Mouse (Mus musculus) hindbrain, embryonic 16.5 days (tissue): ENCODE measurements around the gene Tardbp. TPM values are rescaled to one million over a fixed set of nuclear protein-coding genes. Genes with fewer than 3 reads are reported as not detected.

Experiments
- ATAC-seq: fragments of 200-750 bp; cut with Nextera tagmentation; 2 replicates; pipeline ENCODE4 v1.8.0; 2017; ENCODE audit warnings: moderate TSS enrichment, moderate library complexity
- H3K27ac ChIP-seq: fragments of 300-500 bp; sonication (generic); 2 replicates; pipeline ENCODE4 v1.5.1; 2014; ENCODE audit warnings: low read depth, mild to moderate bottlenecking, control low read depth, low read length, moderate library complexity
- H3K27me3 ChIP-seq: fragments of 300-500 bp; sonication (generic); replicated peaks from 2 replicates; pipeline ENCODE4 v1.6.1; 2014; ENCODE audit warnings: low read length; ENCODE audit not compliant: control insufficient read depth, insufficient read depth
- H3K36me3 ChIP-seq: fragments of 300-500 bp; sonication (generic); 2 replicates; pipeline ENCODE4 v1.6.1; 2014; ENCODE audit warnings: mild to moderate bottlenecking, low read length, moderate library complexity, mixed read lengths; ENCODE audit not compliant: control insufficient read depth, insufficient read depth
- H3K4me1 ChIP-seq: fragments of 300-500 bp; sonication (generic); 2 replicates; pipeline ENCODE4 v1.6.1; 2014; ENCODE audit warnings: low read depth, low read length; ENCODE audit not compliant: control insufficient read depth, insufficient read depth
- H3K4me2 ChIP-seq: fragments of 300-500 bp; sonication (generic); 2 replicates; pipeline ENCODE4 v1.6.1; 2014; ENCODE audit warnings: mild to moderate bottlenecking, low read length, control low read depth, moderate library complexity
- H3K4me3 ChIP-seq: fragments of 300-500 bp; sonication (generic); 2 replicates; pipeline ENCODE4 v1.5.1; 2014; ENCODE audit warnings: mild to moderate bottlenecking, low read length, control low read depth, moderate library complexity
- H3K9ac ChIP-seq: fragments of 300-500 bp; sonication (generic); 2 replicates; pipeline ENCODE4 v1.6.1; 2014; ENCODE audit warnings: low read depth, mild to moderate bottlenecking, control low read depth, low read length, moderate library complexity
- H3K9me3 ChIP-seq: fragments of 300-500 bp; sonication (generic); 2 replicates; pipeline ENCODE4 v1.6.1; 2014; ENCODE audit warnings: mild to moderate bottlenecking, low read length, moderate library complexity; ENCODE audit not compliant: control insufficient read depth
- WGBS: fragments of 180-500 bp; shearing (Covaris S2); extraction: QIAGEN DNeasy Blood & Tissue Kit; methylation state at CpG from one replicate; pipeline ENCODE4 v1.1.7; 2014; 5-methylcytosine and 5-hydroxymethylcytosine counted together
- polyA plus RNA-seq: library from polyadenylated mRNA; unstranded; fragments of >200 nt; fragmentation: Nextera tagmentation; extraction: Ambion mirVana; gene quantifications from 2 replicates; pipeline ENCODE4 v1.2.1, GENCODE M21; 2015

Gene Tardbp
- polyA plus RNA-seq, 1 experiment from 2014 or later, result 157 TPM

DNA sequence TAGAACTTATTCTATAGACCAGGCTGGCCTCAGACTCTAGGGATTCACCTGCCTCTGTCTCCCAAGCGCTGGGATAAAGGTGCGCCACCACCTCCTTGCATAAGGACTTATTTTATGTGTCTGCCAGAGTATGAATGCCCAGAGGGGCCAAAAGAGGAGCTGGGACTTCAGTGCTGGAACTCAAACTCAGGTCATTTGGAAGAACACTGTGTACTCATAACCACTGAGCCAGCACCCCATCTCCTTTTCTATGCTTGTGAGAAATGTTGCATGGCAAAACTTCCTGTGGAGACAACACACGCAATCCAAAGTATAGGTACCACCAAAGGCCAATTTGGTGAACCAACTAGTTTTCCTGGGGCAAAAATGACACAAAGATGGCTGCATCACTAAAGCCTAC, 30.1 kb downstream of the Tardbp start:
- H3K4me2 ChIP-seq, result no peak overlapping the region
- H3K27me3 ChIP-seq, result no peaks in the 10 kb centered on the region
- H3K9ac ChIP-seq, result no peak overlapping the region
- H3K27ac ChIP-seq, result no peak overlapping the region
- no peaks in the 10 kb centered on the region for H3K9me3 ChIP-seq
- H3K4me3 ChIP-seq, result no peak overlapping the region
- 97% methylated on average over 3 of the region's 3 CpGs for WGBS
- peaks cover 11% of the 10 kb centered on the region for H3K4me1 ChIP-seq
- H3K36me3 ChIP-seq, result peaks cover 28% of the 10 kb centered on the region
- no peak for ATAC-seq

DNA sequence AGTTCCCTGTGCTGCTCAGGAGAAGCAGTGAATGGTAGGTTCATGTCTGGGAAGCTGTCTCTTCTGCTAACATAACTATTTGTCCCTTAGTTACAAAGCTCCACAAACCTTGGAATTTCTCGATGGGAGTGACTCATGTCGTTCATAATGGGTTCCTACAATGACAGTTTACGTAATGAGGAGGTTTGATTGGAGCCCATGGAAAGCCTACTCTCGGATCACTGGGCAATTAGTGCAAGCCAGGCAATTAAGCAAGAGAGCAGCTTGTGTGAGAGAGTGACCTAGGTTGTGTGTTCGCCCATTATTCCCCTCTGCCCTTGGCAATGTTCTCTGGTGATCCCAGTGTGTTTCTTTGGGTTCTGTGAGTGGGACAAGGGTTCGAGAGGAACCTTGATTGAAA, 30.9 kb downstream of the Tardbp start:
- ATAC-seq, result no peak
- no peak overlapping the region for H3K4me2 ChIP-seq
- no peak overlapping the region for H3K27ac ChIP-seq
- H3K9me3 ChIP-seq, result no peaks in the 10 kb centered on the region
- no peaks in the 10 kb centered on the region for H3K27me3 ChIP-seq
- no peak overlapping the region for H3K4me3 ChIP-seq
- WGBS, result 85% methylated on average over 6 of the region's 6 CpGs
- no peak overlapping the region for H3K9ac ChIP-seq
- peaks cover 28% of the 10 kb centered on the region for H3K36me3 ChIP-seq
- peaks cover 11% of the 10 kb centered on the region for H3K4me1 ChIP-seq

DNA sequence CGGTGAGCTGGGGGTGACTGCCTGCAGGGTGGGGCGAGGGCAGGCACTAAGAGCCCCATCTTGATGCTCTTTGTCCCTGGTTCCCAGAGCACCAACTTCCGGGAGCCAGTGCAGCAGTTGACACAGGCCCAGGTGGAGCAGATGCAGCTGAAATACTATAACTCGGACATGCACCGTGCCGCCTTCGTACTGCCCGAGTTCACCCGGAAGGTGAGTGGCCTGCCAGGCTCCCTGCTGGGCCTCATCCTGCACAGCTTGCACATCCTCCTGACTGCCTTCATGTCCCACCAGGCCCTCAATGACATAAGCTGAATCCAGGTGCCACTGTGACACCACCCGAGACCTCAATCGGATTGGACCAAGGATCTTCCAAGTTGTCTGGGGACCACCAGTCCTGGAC, 32.8 kb downstream of the Tardbp start:
- Histone ChIP-seq H3K9me3 (no peaks in the 10 kb centered on the region), H3K27ac (no peak overlapping the region), H3K36me3 (peaks cover 28% of the 10 kb centered on the region), H3K4me3 (no peak overlapping the region), H3K9ac (no peak overlapping the region), H3K4me1 (peaks cover 11% of the 10 kb centered on the region), H3K27me3 (no peaks in the 10 kb centered on the region), H3K4me2 (no peak overlapping the region)
- no peak for ATAC-seq
- 95% methylated on average over 11 of the region's 11 CpGs for WGBS

- Histone ChIP-seq H3K9ac (peak overlapping the region; percentile 77), H3K4me2 (peak overlapping the region; percentile 84), H3K27me3 (no peaks in the 10 kb centered on the region), H3K27ac (peak overlapping the region; percentile 72), H3K9me3 (no peaks in the 10 kb centered on the region), H3K36me3 (peaks cover 25% of the 10 kb centered on the region), H3K4me3 (peak overlapping the region; percentile 96), H3K4me1 (peaks cover 11% of the 10 kb centered on the region)
- peak; percentile 57 for ATAC-seq
- WGBS, result under 1% methylated on average over 53 of the region's 53 CpGs
Measured at GRCm38 (mm10) chr4:148591637-148592380, 35.0 kb downstream of the Tardbp start.

GRCm38 (mm10) chr4:148591171-148591630, 35.6 kb downstream of the Tardbp start, which contains the start of gene Srm:
Gene Srm (plus strand): TSS chr4:148591503.
- peak within 1 kb of the TSS; percentile 77 for H3K9ac ChIP-seq
- peak within 1 kb of the TSS; percentile 84 for H3K4me2 ChIP-seq
- under 1% methylated on average over 47 of the region's 50 CpGs for WGBS
- no peaks in the 10 kb centered on the region for H3K27me3 ChIP-seq
- peak within 1 kb of the TSS; percentile 96 for H3K4me3 ChIP-seq
- peaks cover 22% of the 10 kb centered on the region for H3K36me3 ChIP-seq
- H3K9me3 ChIP-seq, result no peaks in the 10 kb centered on the region
- peak within 1 kb of the TSS; percentile 84 for H3K27ac ChIP-seq
- H3K4me1 ChIP-seq, result peaks cover 11% of the 10 kb centered on the region
- ATAC-seq, result peak; percentile 99

- H3K9ac ChIP-seq, result peak overlapping the region; percentile 52
- H3K4me1 ChIP-seq, result peaks cover 11% of the 10 kb centered on the region
- no peaks in the 10 kb centered on the region for H3K27me3 ChIP-seq
- peak overlapping the region; percentile 84 for H3K27ac ChIP-seq
- peak overlapping the region; percentile 96 for H3K4me3 ChIP-seq
- peak overlapping the region; percentile 84 for H3K4me2 ChIP-seq
- H3K9me3 ChIP-seq, result no peaks in the 10 kb centered on the region
- ATAC-seq, result no peak
- 6% methylated on average over 18 of the region's 18 CpGs for WGBS
- peaks cover 21% of the 10 kb centered on the region for H3K36me3 ChIP-seq
Measured at GRCm38 (mm10) chr4:148590421-148591170, 36.2 kb downstream of the Tardbp start.

GRCm38 (mm10) chr4:148589565-148589964, 37.3 kb downstream of the Tardbp start:
- Histone ChIP-seq H3K36me3 (peaks cover 11% of the 10 kb centered on the region), H3K9ac (no peak overlapping the region)
- 59% methylated on average over 7 of the region's 8 CpGs for WGBS

GRCm38 (mm10) chr4:148588793-148589192, 38.0 kb downstream of the Tardbp start:
- no peak overlapping the region for H3K27ac ChIP-seq
- H3K9me3 ChIP-seq, result no peaks in the 10 kb centered on the region
- peaks cover 11% of the 10 kb centered on the region for H3K4me1 ChIP-seq
- H3K36me3 ChIP-seq, result peaks cover 6% of the 10 kb centered on the region; the same call in 1 of the 2 replicates
- no peak overlapping the region for H3K4me2 ChIP-seq
- WGBS, result 70% methylated on average over 9 of the region's 9 CpGs
- no peak overlapping the region for H3K9ac ChIP-seq
- no peak for ATAC-seq
- H3K27me3 ChIP-seq, result no peaks in the 10 kb centered on the region
- no peak overlapping the region for H3K4me3 ChIP-seq

More at GRCm38 (mm10) chr4:148589565-148589964, 37.3 kb downstream of the Tardbp start:
- no peaks in the 10 kb centered on the region for H3K9me3 ChIP-seq
- ATAC-seq, result no peak
- no peak overlapping the region for H3K27ac ChIP-seq
- no peak overlapping the region for H3K4me2 ChIP-seq
- H3K27me3 ChIP-seq, result no peaks in the 10 kb centered on the region
- H3K4me1 ChIP-seq, result peaks cover 11% of the 10 kb centered on the region
- no peak overlapping the region for H3K4me3 ChIP-seq

GRCm38 (mm10) chr4:148586648-148587047, 40.2 kb downstream of the Tardbp start:
- H3K27ac ChIP-seq, result no peak overlapping the region
- H3K27me3 ChIP-seq, result no peaks in the 10 kb centered on the region
- 85% methylated on average over 9 of the region's 9 CpGs for WGBS
- no peaks in the 10 kb centered on the region for H3K9me3 ChIP-seq
- no peak overlapping the region for H3K9ac ChIP-seq
- peaks cover 7% of the 10 kb centered on the region for H3K36me3 ChIP-seq
- H3K4me3 ChIP-seq, result no peak overlapping the region
- ATAC-seq, result no peak
- no peak overlapping the region for H3K4me2 ChIP-seq
- no peaks in the 10 kb centered on the region for H3K4me1 ChIP-seq
